Mouse (Mus musculus) lung, adult 2 months (tissue): ENCODE measurements around the gene Slpi. TPM values are rescaled to one million over a fixed set of nuclear protein-coding genes. Genes with fewer than 3 reads are reported as not detected.

ENCODE experiments used
- DNase-seq: peaks from one replicate; pipeline ENCODE4 v3.0.0; 2022
- H3K4me1 ChIP-seq: fragments of 200-500 bp; 2 replicates; pipeline ENCODE4 v1.6.1; 2011; ENCODE audit warnings: low read length; ENCODE audit not compliant: control insufficient read depth, insufficient read depth
- H3K4me3 ChIP-seq: fragments of 200-500 bp; replicated peaks from 2 replicates; pipeline ENCODE3; 2011; ENCODE audit warnings: low read depth, mild to moderate bottlenecking, control low read depth, low read length; ENCODE audit errors: extremely low read depth
- CTCF ChIP-seq: fragments of 200-500 bp; IDR thresholded peaks from 2 replicates; pipeline ENCODE4 v1.5.1; 2011; ENCODE audit warnings: mild to moderate bottlenecking, low read length, control low read depth; ENCODE audit not compliant: insufficient read depth
- POLR2A ChIP-seq: fragments of 200-500 bp; IDR thresholded peaks from 2 replicates; pipeline ENCODE4 v1.6.1; 2011; ENCODE audit warnings: low read depth, mild to moderate bottlenecking, control low read depth, low read length, borderline replicate concordance; ENCODE audit errors: extremely low read depth
- WGBS: fragments of 180-500 bp; shearing (Covaris S2); methylation state at CpG from one replicate; pipeline ENCODE4 v1.1.7; 2018; 5-methylcytosine and 5-hydroxymethylcytosine counted together
- polyA plus RNA-seq: library from polyadenylated mRNA; depleted of rRNA; stranded (reverse); fragments of >200 nt; gene quantifications from 2 replicates; pipeline ENCODE4 v1.2.3, GENCODE M21; 2012

Gene Slpi
- polyA plus RNA-seq, 1 experiment, result 662 TPM

GRCm38 (mm10) chr2:164430697-164431096 lies 41.8 kb upstream of the Slpi start:
- no peak overlapping the region for H3K4me3 ChIP-seq
- no peak for DNase-seq
- TF ChIP-seq CTCF (0 out of 2 replicates have a peak, but pooled peaks have one; percentile 4), POLR2A (no peak)
- WGBS, result 39% methylated on average over 7 of the region's 7 CpGs
- H3K4me1 ChIP-seq, result peaks cover 21% of the 10 kb centered on the region

GRCm38 (mm10) chr2:164429881-164430615 lies 41.2 kb upstream of the Slpi start:
- Histone ChIP-seq H3K4me1 (peaks cover 19% of the 10 kb centered on the region), H3K4me3 (no peak overlapping the region)
- DNase-seq, result no peak
- TF ChIP-seq CTCF (no peak), POLR2A (no peak)
- WGBS, result 65% methylated on average over 15 of the region's 15 CpGs

GRCm38 (mm10) chr2:164428451-164428850 lies 39.6 kb upstream of the Slpi start:
- Histone ChIP-seq H3K4me3 (no peak overlapping the region), H3K4me1 (peaks cover 18% of the 10 kb centered on the region)
- TF ChIP-seq POLR2A, result no peak
- no peak for TF ChIP-seq CTCF
- 61% methylated on average over 5 of the region's 5 CpGs for WGBS
- no peak for DNase-seq

- 73% methylated on average over 5 of the region's 5 CpGs for WGBS
- no peak for TF ChIP-seq POLR2A
- no peak for TF ChIP-seq CTCF
These were observed 38.1 kb upstream of the Slpi start for GRCm38 (mm10) chr2:164426952-164427351.

GRCm38 (mm10) chr2:164426121-164426520 lies 37.2 kb upstream of the Slpi start:
- 48% methylated on average over 12 of the region's 12 CpGs for WGBS
- Histone ChIP-seq H3K4me1 (peaks cover 3% of the 10 kb centered on the region; the same call in 1 of the 2 replicates), H3K4me3 (no peak overlapping the region)
- TF ChIP-seq CTCF (no peak), POLR2A (no peak)
- DNase-seq, result no peak

More at GRCm38 (mm10) chr2:164426952-164427351, 38.1 kb upstream of the Slpi start:
- H3K4me1 ChIP-seq, result peaks cover 5% of the 10 kb centered on the region; the same call in 1 of the 2 replicates
- H3K4me3 ChIP-seq, result no peak overlapping the region
- DNase-seq, result no peak

- 83% methylated on average over 5 of the region's 5 CpGs for WGBS
- no peak for DNase-seq
- TF ChIP-seq CTCF (no peak), POLR2A (no peak)
These were observed 36.5 kb upstream of the Slpi start for GRCm38 (mm10) chr2:164425401-164425800.

GRCm38 (mm10) chr2:164424406-164424805 lies 35.5 kb upstream of the Slpi start:
- DNase-seq, result no peak
- 91% methylated on average over 8 of the region's 8 CpGs for WGBS
- H3K4me1 ChIP-seq, result no peaks in the 10 kb centered on the region

More at GRCm38 (mm10) chr2:164425401-164425800, 36.5 kb upstream of the Slpi start:
- Histone ChIP-seq H3K4me1 (peaks cover under 1% of the 10 kb centered on the region; the same call in 1 of the 2 replicates), H3K4me3 (no peak overlapping the region)

GRCm38 (mm10) chr2:164423464-164423863 lies 34.6 kb upstream of the Slpi start:
- WGBS, result 65% methylated on average over 11 of the region's 11 CpGs
- no peak for TF ChIP-seq POLR2A
- no peak for TF ChIP-seq CTCF
- no peak for DNase-seq
- no peaks in the 10 kb centered on the region for H3K4me1 ChIP-seq
- no peak overlapping the region for H3K4me3 ChIP-seq

More at GRCm38 (mm10) chr2:164424406-164424805, 35.5 kb upstream of the Slpi start:
- no peak overlapping the region for H3K4me3 ChIP-seq
- no peak for TF ChIP-seq CTCF
- TF ChIP-seq POLR2A, result no peak

GRCm38 (mm10) chr2:164422675-164423393 lies 33.9 kb upstream of the Slpi start:
- DNase-seq, result no peak
- 63% methylated on average over 15 of the region's 15 CpGs for WGBS

More at GRCm38 (mm10) chr2:164422675-164423393, 33.9 kb upstream of the Slpi start:
- no peak overlapping the region for H3K4me3 ChIP-seq
- TF ChIP-seq CTCF, result no peak
- TF ChIP-seq POLR2A, result no peak
- H3K4me1 ChIP-seq, result peaks cover under 1% of the 10 kb centered on the region; the same call in 1 of the 2 replicates
